Mouse (Mus musculus) stomach, embryonic 16.5 days (tissue): Measurements from ENCODE around the gene Snx33. TPM values are rescaled to one million over a fixed set of nuclear protein-coding genes. Genes with fewer than 3 reads are reported as not detected.
A peak's percentile ranks its signal among the peaks of the same experiment; 100 is the strongest.

Experiments
- ATAC-seq: fragments of 200-750 bp; cut with Nextera tagmentation; 2 replicates; pipeline ENCODE4 v1.8.0; 2017; ENCODE audit warnings: moderate number of reproducible peaks, moderate TSS enrichment; ENCODE audit not compliant: insufficient read depth, low FRiP score
- H3K27ac ChIP-seq: fragments of 300-500 bp; sonication (generic); 2 replicates; pipeline ENCODE4 v1.5.1; 2014; ENCODE audit warnings: low read length
- H3K27me3 ChIP-seq: fragments of 300-500 bp; sonication (generic); 2 replicates; pipeline ENCODE4 v1.6.1; 2014; ENCODE audit warnings: low read length, control low read depth, mixed read lengths; ENCODE audit not compliant: control insufficient read depth, insufficient read depth
- H3K36me3 ChIP-seq: fragments of 300-500 bp; sonication (generic); 2 replicates; pipeline ENCODE4 v1.6.1; 2014; ENCODE audit warnings: low read length; ENCODE audit not compliant: control insufficient read depth, insufficient read depth
- H3K4me1 ChIP-seq: fragments of 300-500 bp; sonication (generic); 2 replicates; pipeline ENCODE4 v1.6.1; 2014; ENCODE audit warnings: low read length, control low read depth, mixed read lengths; ENCODE audit not compliant: control insufficient read depth, insufficient read depth
- H3K4me2 ChIP-seq: fragments of 300-500 bp; sonication (generic); 2 replicates; pipeline ENCODE4 v1.6.1; 2014; ENCODE audit warnings: low read depth, low read length, mixed read lengths
- H3K4me3 ChIP-seq: fragments of 300-500 bp; sonication (generic); replicated peaks from 2 replicates; pipeline ENCODE4 v1.5.1; 2014; ENCODE audit warnings: mild to moderate bottlenecking, low read length
- H3K9ac ChIP-seq: fragments of 300-500 bp; sonication (generic); 2 replicates; pipeline ENCODE4 v1.6.1; 2014; ENCODE audit warnings: low read length
- H3K9me3 ChIP-seq: fragments of 300-500 bp; sonication (generic); replicated peaks from 2 replicates; pipeline ENCODE4 v1.6.1; 2016; ENCODE audit warnings: low read length, control low read depth; ENCODE audit not compliant: control insufficient read depth
- WGBS: fragments of 180-500 bp; shearing (Covaris S2); extraction: QIAGEN DNeasy Blood & Tissue Kit; methylation state at CpG from one replicate; pipeline ENCODE4 v1.1.7; 2014; 5-methylcytosine and 5-hydroxymethylcytosine counted together
- polyA plus RNA-seq: library from polyadenylated mRNA; unstranded; fragments of >200 nt; fragmentation: Nextera tagmentation; extraction: Ambion mirVana; gene quantifications from 2 replicates; pipeline ENCODE4 v1.2.1, GENCODE M21; 2015

The Snx33 gene
- polyA plus RNA-seq, 1 experiment from 2014 or later: 12.9 TPM

DNA sequence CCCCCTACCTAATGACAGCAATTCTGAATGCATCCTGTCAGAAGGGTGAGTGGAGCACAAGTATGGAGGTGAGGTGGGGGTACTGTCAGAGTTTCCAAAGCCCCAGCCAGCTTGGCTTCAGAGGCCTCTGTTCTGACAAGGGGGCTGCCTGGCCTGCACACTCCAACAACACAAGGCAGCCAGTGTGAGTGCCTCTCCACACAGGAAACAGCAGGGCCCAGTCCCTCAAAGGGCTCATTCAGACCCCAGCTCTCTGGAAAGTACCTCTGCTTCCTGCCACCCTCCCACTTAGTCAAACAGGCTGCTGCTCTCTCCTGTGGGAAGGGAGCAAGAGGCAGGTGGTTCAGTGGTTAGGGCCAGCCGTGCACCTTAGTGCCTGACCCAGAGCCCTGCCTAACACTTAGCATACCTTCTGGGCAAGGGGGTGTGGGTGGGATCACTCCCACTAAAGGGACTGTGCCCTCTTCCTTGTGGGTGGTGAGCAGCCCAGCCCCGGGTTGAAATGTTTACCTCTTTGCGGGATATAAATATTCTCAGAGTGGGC, 46.6 kb downstream of the Snx33 start:
- H3K4me3 ChIP-seq: no peak overlapping the region
- 50% methylated on average over 3 of the region's 3 CpGs for WGBS
- H3K9me3 ChIP-seq: no peaks in the 10 kb centered on the region
- no peak overlapping the region for H3K4me2 ChIP-seq
- no peak overlapping the region for H3K9ac ChIP-seq
- no peaks in the 10 kb centered on the region for H3K36me3 ChIP-seq
- no peaks in the 10 kb centered on the region for H3K27me3 ChIP-seq
- no peak overlapping the region for H3K27ac ChIP-seq
- H3K4me1 ChIP-seq: peaks cover 17% of the 10 kb centered on the region
- ATAC-seq: no peak; the same call in 1 of the 2 replicates

DNA sequence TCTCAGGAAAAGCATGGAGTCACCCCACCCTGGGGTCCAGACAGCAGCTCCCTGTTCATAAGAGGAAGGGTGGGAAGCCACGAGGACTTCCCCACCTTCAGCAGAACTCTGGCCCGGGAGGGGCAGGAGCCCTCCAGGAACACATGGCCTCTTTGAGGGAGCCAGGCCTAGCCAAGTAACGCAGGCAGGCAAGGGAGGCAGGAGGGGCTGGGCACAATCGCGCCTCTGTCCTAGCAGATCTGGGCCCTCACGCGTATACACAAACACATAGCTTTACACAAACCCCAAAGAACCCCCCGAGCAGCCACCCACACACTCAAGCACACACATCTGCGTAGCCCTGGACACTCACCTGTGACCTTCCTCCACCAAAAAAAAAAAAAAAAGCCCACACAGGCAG, 47.4 kb downstream of the Snx33 start:
- WGBS: 33% methylated on average over 9 of the region's 9 CpGs
- Histone ChIP-seq H3K36me3 (no peaks in the 10 kb centered on the region), H3K9ac (peak overlapping the region; percentile 40; the same call in 1 of the 2 replicates), H3K27ac (peak overlapping the region; percentile 44; the same call in 1 of the 2 replicates), H3K4me2 (no peak overlapping the region), H3K4me3 (no peak overlapping the region), H3K9me3 (no peaks in the 10 kb centered on the region), H3K27me3 (no peaks in the 10 kb centered on the region), H3K4me1 (peaks cover 22% of the 10 kb centered on the region)
- ATAC-seq: no peak

DNA sequence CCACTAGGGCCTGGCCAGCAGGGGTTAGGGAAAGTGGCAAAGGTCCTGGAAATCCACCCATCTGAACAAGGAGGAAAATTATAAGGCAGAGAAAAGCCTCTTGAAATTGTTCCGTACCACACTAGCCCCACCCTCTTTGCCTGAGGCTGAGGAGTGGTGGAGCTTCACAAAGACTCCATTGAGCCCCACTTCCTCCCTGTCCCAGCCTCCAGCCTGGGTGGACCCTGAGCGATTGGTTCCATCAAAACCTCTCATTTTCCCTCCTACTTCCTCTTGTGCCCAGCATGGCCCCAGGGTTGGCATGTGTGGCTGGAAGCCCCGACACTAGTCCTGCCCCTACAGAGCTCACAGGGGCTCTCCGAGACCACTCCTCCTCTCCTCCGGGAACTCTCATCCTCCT, 50.9 kb downstream of the Snx33 start:
- ATAC-seq: no peak
- Histone ChIP-seq H3K36me3 (no peaks in the 10 kb centered on the region), H3K27me3 (no peaks in the 10 kb centered on the region), H3K9ac (0 out of 2 replicates have a peak overlapping the region, but pooled peaks have one; percentile 52), H3K4me2 (no peak overlapping the region), H3K4me1 (peaks cover 34% of the 10 kb centered on the region), H3K9me3 (no peaks in the 10 kb centered on the region), H3K4me3 (no peak overlapping the region), H3K27ac (peak overlapping the region; percentile 40; the same call in 1 of the 2 replicates)
- 85% methylated on average over 5 of the region's 5 CpGs for WGBS

DNA sequence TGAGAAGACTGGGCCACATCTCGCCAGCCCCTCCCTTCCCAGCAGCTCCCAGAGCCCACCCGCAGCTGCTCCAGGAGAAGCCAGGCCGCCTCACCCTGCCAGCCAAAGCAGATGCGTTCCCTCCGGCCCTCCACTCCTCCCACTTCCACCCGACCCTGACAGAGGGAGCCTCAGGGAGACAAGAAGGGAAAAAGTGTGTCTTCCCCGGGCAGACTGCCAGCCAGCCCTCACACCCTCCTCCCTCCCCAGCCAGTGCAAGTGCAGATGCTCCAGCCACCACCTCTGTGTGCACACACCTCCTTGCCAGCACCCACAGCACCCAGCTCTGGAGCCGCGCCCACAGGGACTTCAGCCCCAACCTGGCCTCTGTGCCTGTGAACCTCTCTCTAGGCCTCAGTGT, 51.4 kb downstream of the Snx33 start:
- Histone ChIP-seq H3K27ac (peak overlapping the region; percentile 46), H3K4me1 (peaks cover 33% of the 10 kb centered on the region), H3K27me3 (no peaks in the 10 kb centered on the region), H3K36me3 (no peaks in the 10 kb centered on the region), H3K4me2 (no peak overlapping the region), H3K9ac (peak overlapping the region; percentile 52; the same call in 1 of the 2 replicates), H3K4me3 (no peak overlapping the region), H3K9me3 (no peaks in the 10 kb centered on the region)
- 47% methylated on average over 9 of the region's 9 CpGs for WGBS
- peak; percentile 58 for ATAC-seq

DNA sequence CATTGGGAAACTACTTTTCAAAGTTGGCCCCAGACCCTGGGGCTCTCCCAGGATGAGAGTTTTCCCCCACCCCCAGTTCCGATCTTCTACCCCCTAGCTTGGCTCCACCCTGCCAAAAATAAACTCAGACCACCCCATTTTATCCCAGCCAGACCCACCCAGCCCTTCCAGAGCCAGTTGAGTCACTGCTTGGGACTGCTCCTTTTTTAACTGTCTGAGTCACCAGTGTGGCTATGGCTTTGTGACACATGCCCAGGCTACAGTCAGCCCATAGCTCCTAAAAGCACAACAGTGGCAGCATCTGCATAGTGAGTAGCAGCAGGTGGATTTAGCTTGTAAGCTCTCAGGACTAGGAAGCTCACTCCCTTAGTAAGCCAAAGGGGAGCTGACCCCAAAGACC, 55.1 kb downstream of the Snx33 start:
- H3K9me3 ChIP-seq: no peaks in the 10 kb centered on the region
- H3K36me3 ChIP-seq: no peaks in the 10 kb centered on the region
- H3K27ac ChIP-seq: no peak overlapping the region
- H3K27me3 ChIP-seq: no peaks in the 10 kb centered on the region
- 52% methylated on average over 1 of the region's 1 CpGs for WGBS
- no peak overlapping the region for H3K4me2 ChIP-seq
- H3K4me3 ChIP-seq: no peak overlapping the region
- no peak overlapping the region for H3K9ac ChIP-seq
- H3K4me1 ChIP-seq: peaks cover 67% of the 10 kb centered on the region
- ATAC-seq: no peak

DNA sequence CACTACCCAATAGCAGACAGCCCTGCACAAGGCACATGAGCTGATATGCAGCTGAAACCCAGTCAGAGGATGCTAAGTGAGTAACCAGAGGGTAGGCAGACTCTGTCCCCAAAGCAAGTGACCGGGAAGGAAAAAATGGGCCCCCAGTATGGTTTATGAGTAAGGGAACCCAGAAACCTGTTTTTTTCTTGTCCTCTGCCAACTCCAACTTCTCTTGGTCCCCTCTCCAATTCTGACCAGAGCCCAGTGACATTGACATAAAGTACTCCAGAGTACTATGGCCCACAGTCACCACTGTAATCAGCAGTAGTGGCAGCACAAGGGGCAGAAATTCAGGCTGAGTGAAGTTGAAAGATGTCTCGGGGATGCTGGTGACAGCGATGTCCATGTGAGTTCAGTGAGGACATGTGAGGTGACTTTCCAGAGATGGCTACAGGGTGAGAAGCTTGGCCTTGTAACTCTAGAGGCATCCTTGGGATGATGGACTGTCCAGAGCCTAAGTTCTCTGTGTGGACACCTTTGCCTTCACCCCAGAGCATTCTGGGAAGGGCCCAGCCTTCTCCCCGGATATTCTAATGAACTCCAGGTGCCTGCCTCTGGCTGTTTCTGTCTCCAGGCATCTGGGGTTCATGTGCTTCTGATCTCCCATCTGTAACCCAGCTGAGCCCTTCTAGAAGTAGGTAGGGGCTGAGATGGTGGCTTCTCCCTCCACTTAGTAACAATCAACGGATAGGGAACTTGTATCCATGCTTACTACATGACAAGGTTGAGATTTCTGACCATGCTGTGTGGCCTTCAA, 55.9 kb downstream of the Snx33 start:
- no peaks in the 10 kb centered on the region for H3K27me3 ChIP-seq
- no peak for ATAC-seq
- H3K9ac ChIP-seq: no peak overlapping the region
- no peak overlapping the region for H3K4me2 ChIP-seq
- H3K27ac ChIP-seq: peak overlapping the region; percentile 71; the same call in 1 of the 2 replicates
- 81% methylated on average over 5 of the region's 5 CpGs for WGBS
- no peak overlapping the region for H3K4me3 ChIP-seq
- H3K36me3 ChIP-seq: no peaks in the 10 kb centered on the region
- peaks cover 75% of the 10 kb centered on the region for H3K4me1 ChIP-seq
- H3K9me3 ChIP-seq: no peaks in the 10 kb centered on the region

DNA sequence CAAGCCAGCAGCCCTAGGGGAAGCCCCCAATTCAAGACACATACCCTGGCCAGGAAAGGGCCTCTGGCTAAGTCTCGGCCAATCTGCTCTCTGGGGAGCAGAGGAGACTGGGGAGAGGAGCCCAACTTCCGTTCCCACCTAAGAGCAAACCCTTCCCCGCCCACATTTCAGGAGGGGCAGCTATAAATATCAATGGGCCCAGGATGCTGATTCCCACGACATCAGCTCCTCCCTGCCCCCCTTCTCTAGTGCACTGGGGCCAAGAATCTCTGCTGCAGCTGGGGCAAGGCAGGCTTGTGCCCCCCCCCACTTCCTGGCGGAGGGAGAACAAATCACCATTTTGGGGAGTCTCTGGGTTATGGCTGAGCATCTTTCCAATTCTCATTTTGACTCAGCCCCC, 57.0 kb downstream of the Snx33 start:
- no peaks in the 10 kb centered on the region for H3K9me3 ChIP-seq
- H3K9ac ChIP-seq: no peak overlapping the region; the same call in 1 of the 2 replicates
- 33% methylated on average over 5 of the region's 5 CpGs for WGBS
- 0 out of 2 replicates have a peak overlapping the region, but pooled peaks have one; percentile 7 for H3K4me2 ChIP-seq
- H3K36me3 ChIP-seq: no peaks in the 10 kb centered on the region
- ATAC-seq: peak; percentile 25; the same call in 1 of the 2 replicates
- H3K27me3 ChIP-seq: no peaks in the 10 kb centered on the region
- H3K4me1 ChIP-seq: peaks cover 75% of the 10 kb centered on the region
- H3K4me3 ChIP-seq: no peak overlapping the region
- peak overlapping the region; percentile 71 for H3K27ac ChIP-seq

DNA sequence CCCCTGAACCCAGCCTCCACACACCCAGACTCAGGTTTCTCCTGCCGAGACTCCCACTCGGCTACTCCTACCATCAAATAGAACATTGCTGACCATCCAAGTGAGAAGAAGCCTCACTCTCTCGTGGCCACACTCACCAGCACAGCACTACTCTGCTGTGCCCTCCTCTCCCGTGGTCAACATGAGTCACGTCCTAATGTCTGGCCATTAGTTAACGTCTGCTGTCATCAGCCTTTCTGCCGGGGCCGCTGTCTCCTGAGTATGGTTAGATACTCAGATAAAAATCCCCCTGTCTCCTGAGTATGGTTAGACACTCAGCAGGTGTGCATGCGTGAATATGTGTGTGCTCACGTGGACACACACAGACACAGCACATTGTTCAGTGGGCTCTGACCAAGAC, 57.4 kb downstream of the Snx33 start:
- H3K9ac ChIP-seq: peak overlapping the region; percentile 28; the same call in 1 of the 2 replicates
- H3K4me1 ChIP-seq: peaks cover 78% of the 10 kb centered on the region

DNA sequence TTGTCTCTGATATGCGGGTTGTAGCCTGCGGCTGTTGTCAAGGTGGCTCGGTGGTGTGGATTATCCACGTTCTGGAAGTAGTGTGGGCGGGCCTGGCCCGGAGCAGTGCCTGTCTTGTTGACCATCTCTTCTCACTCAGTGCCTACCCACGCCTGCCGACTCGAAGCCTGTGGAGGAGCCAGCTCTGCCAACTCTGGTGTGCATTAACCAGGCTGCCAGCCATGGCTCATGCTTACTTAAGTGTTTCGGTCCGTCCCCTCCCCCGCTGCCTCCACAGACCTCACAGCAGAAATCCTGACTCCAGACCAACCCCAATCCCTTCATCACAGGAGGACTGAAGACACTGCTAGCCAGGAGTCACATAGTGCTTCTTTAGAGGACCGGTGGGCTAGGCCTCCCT, 58.6 kb downstream of the Snx33 start:
- Histone ChIP-seq H3K4me1 (peaks cover 83% of the 10 kb centered on the region), H3K27ac (no peak overlapping the region)
- WGBS: 70% methylated on average over 13 of the region's 13 CpGs

More for the DNA sequence above, 57.4 kb downstream of the Snx33 start:
- H3K27ac ChIP-seq: peak overlapping the region; percentile 71
- no peak overlapping the region for H3K4me3 ChIP-seq
- H3K36me3 ChIP-seq: no peaks in the 10 kb centered on the region
- ATAC-seq: no peak
- no peaks in the 10 kb centered on the region for H3K9me3 ChIP-seq
- H3K4me2 ChIP-seq: 0 out of 2 replicates have a peak overlapping the region, but pooled peaks have one; percentile 7
- no peaks in the 10 kb centered on the region for H3K27me3 ChIP-seq
- WGBS: 45% methylated on average over 10 of the region's 10 CpGs

More for the DNA sequence above, 58.6 kb downstream of the Snx33 start:
- no peak overlapping the region for H3K4me3 ChIP-seq
- no peaks in the 10 kb centered on the region for H3K9me3 ChIP-seq
- H3K27me3 ChIP-seq: no peaks in the 10 kb centered on the region
- H3K4me2 ChIP-seq: no peak overlapping the region
- no peak for ATAC-seq
- H3K36me3 ChIP-seq: no peaks in the 10 kb centered on the region
- no peak overlapping the region for H3K9ac ChIP-seq
